Mouse (Mus musculus) hindbrain, embryonic 14.5 days (tissue): Measurements from ENCODE around the gene Bmp10. TPM values are rescaled to one million over a fixed set of nuclear protein-coding genes. Genes with fewer than 3 reads are reported as not detected.

ENCODE experiments used
- polyA plus RNA-seq: library from polyadenylated mRNA; unstranded; fragments of >200 nt; fragmentation: Nextera tagmentation; extraction: Ambion mirVana; gene quantifications from 2 replicates; pipeline ENCODE4 v1.2.1, GENCODE M21; 2014

The Bmp10 gene
- polyA plus RNA-seq, 1 experiment from 2014 or later: not detected

Other genes starting within 250 kb of the Bmp10 start
- 4.7 and 5.5 TPM in 2 replicates for gene Antxr1, start 93.2 kb upstream of the Bmp10 start, polyA plus RNA-seq
- gene Gkn1, start 78.1 kb upstream of the Bmp10 start, polyA plus RNA-seq: not detected in 2 replicates
- gene Gkn2, start 55.6 kb upstream of the Bmp10 start, polyA plus RNA-seq: not detected in 2 replicates
- gene Gkn3, start 40.1 kb upstream of the Bmp10 start, polyA plus RNA-seq: 0.25 and 0.39 TPM in 2 replicates
- 2.8 and 3.2 TPM in 2 replicates for gene Arhgap25, start 104.3 kb downstream of the Bmp10 start, polyA plus RNA-seq
- gene Prokr1, start 161.7 kb downstream of the Bmp10 start, polyA plus RNA-seq: 1.7 and 2.7 TPM in 2 replicates
- gene Aplf, start 243.2 kb downstream of the Bmp10 start, polyA plus RNA-seq: 9.9 TPM in 2 replicates